Mouse (Mus musculus) limb, embryonic 14.5 days (tissue): ENCODE measurements around the gene Tnfrsf19. TPM values are rescaled to one million over a fixed set of nuclear protein-coding genes. Genes with fewer than 3 reads are reported as not detected.

Experiments
- ATAC-seq: fragments of 200-750 bp; cut with Nextera tagmentation; 2 replicates; pipeline ENCODE4 v1.8.0; 2017; ENCODE audit warnings: low read depth, moderate number of reproducible peaks, moderate TSS enrichment; ENCODE audit not compliant: low FRiP score
- DNase-seq: peaks from one replicate; pipeline ENCODE4 v3.0.0-alpha.2; 2015; ENCODE audit warnings: low spot score
- H3K27ac ChIP-seq: fragments of 300-500 bp; sonication (generic); replicated peaks from 2 replicates; pipeline ENCODE4 v1.5.1; 2014; ENCODE audit warnings: low read depth, mild to moderate bottlenecking, low read length, moderate library complexity, mixed read lengths
- H3K27me3 ChIP-seq: fragments of 300-500 bp; sonication (generic); 2 replicates; pipeline ENCODE4 v1.6.1; 2014; ENCODE audit warnings: low read length, mixed read lengths; ENCODE audit not compliant: control insufficient read depth, insufficient read depth
- H3K36me3 ChIP-seq: fragments of 300-500 bp; sonication (generic); 2 replicates; pipeline ENCODE4 v1.6.1; 2014; ENCODE audit warnings: mild to moderate bottlenecking, low read length, moderate library complexity, mixed read lengths; ENCODE audit not compliant: control insufficient read depth, insufficient read depth
- H3K4me1 ChIP-seq: fragments of 300-500 bp; sonication (generic); 2 replicates; pipeline ENCODE4 v1.6.1; 2014; ENCODE audit warnings: antibody characterized with exemption, low read length, mixed read lengths; ENCODE audit not compliant: control insufficient read depth, insufficient read depth
- H3K4me2 ChIP-seq: fragments of 300-500 bp; sonication (generic); replicated peaks from 2 replicates; pipeline ENCODE4 v1.6.1; 2014; ENCODE audit warnings: low read depth, mild to moderate bottlenecking, low read length, moderate library complexity; ENCODE audit not compliant: severe bottlenecking
- H3K4me3 ChIP-seq: fragments of 300-500 bp; sonication (generic); replicated peaks from 2 replicates; pipeline ENCODE4 v1.5.1; 2014; ENCODE audit warnings: low read length
- H3K9ac ChIP-seq: fragments of 300-500 bp; sonication (generic); 2 replicates; pipeline ENCODE4 v1.6.1; 2014; ENCODE audit warnings: mild to moderate bottlenecking, low read depth, low read length, moderate library complexity; ENCODE audit not compliant: severe bottlenecking
- H3K9me3 ChIP-seq: fragments of 300-500 bp; sonication (generic); 2 replicates; pipeline ENCODE4 v1.6.1; 2016; ENCODE audit warnings: low read length; ENCODE audit not compliant: control insufficient read depth
- POLR2A ChIP-seq: fragments of 200-500 bp; IDR thresholded peaks from 2 replicates; pipeline ENCODE4 v1.8.0; 2012; ENCODE audit warnings: inconsistent platforms, mild to moderate bottlenecking, moderate library complexity, borderline replicate concordance; ENCODE audit not compliant: insufficient read depth, insufficient read length; ENCODE audit errors: extremely low read depth
- WGBS: fragments of 180-500 bp; shearing (Covaris S2); extraction: QIAGEN DNeasy Blood & Tissue Kit; methylation state at CpG from one replicate; pipeline ENCODE4 v1.1.7; 2014; 5-methylcytosine and 5-hydroxymethylcytosine counted together
- polyA plus RNA-seq, 2 experiments: library from polyadenylated mRNA; depleted of rRNA in 1 of 2; stranded (reverse) in 1 of 2; unstranded in 1 of 2; fragments of >200 nt; fragmentation: Nextera tagmentation in 1 of 2; extraction: Ambion mirVana in 1 of 2; gene quantifications; 2 replicates each; pipeline versions ENCODE4 v1.2.1 to v1.2.3; 2012 to 2014

Gene Tnfrsf19
- polyA plus RNA-seq, 2 experiments, result 38.6 to 78.7 TPM

- Histone ChIP-seq H3K36me3 (no peaks in the 10 kb centered on the region), H3K4me1 (peaks cover 20% of the 10 kb centered on the region; the same call in 1 of the 2 replicates), H3K9ac (no peak overlapping the region), H3K27me3 (no peaks in the 10 kb centered on the region), H3K27ac (no peak overlapping the region), H3K4me3 (peak overlapping the region; percentile 31), H3K9me3 (no peaks in the 10 kb centered on the region), H3K4me2 (peak overlapping the region; percentile 74)
- DNase-seq (no peak), ATAC-seq (no peak)
- no peak for TF ChIP-seq POLR2A
- 46% methylated on average over 1 of the region's 1 CpGs for WGBS
Measured at GRCm38 (mm10) chr14:61055864-61056263, 9.6 kb upstream of the Tnfrsf19 start.

GRCm38 (mm10) chr14:61052163-61052562, 5.9 kb upstream of the Tnfrsf19 start:
- 97% methylated on average over 3 of the region's 3 CpGs for WGBS
- H3K27ac ChIP-seq, result no peak overlapping the region
- H3K27me3 ChIP-seq, result no peaks in the 10 kb centered on the region
- H3K9ac ChIP-seq, result no peak overlapping the region
- no peaks in the 10 kb centered on the region for H3K36me3 ChIP-seq
- H3K4me1 ChIP-seq, result peaks cover 21% of the 10 kb centered on the region
- H3K4me3 ChIP-seq, result no peak overlapping the region
- ATAC-seq (no peak), DNase-seq (no peak)
- no peak for TF ChIP-seq POLR2A
- no peaks in the 10 kb centered on the region for H3K9me3 ChIP-seq
- no peak overlapping the region for H3K4me2 ChIP-seq

DNA sequence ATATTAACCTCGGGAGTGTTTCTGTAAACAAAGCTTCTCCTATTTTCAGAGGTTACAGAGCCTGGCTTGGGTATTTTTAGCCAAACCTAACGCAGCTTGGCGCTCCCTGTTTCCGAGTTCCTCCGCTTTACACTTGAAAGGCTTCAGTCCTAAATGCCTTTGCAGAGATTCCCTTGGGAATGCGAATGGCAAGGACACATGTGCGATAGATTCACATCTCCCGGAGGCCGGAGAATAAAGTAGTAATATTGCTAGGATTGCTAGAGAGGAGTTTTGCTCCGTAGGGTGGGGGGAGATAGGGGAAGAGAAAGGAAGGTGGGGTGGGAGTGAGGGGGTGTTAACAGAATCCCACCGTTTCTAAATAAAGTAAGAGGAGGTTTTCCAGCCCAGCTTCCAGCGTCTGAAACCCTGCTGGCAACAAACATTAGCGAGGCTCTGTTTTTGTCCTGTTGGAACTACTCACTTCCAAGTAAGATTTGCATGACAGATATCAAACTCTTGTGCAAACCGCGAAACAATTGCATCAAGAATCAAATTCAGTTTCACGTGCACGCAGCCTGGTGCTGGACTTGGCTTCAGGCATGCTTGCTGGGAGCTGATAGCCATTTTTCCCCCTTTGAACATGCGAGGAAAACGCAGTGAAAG, 722 bp downstream of the Tnfrsf19 start:
- H3K9me3 ChIP-seq, result no peaks in the 10 kb centered on the region
- peak overlapping the region; percentile 67 for H3K9ac ChIP-seq
- TF ChIP-seq POLR2A, result no peak
- no peaks in the 10 kb centered on the region for H3K27me3 ChIP-seq
- peak overlapping the region; percentile 84 for H3K27ac ChIP-seq
- peak; percentile 39 for DNase-seq
- H3K4me1 ChIP-seq, result peaks cover 17% of the 10 kb centered on the region
- 1% methylated on average over 19 of the region's 19 CpGs for WGBS
- peak overlapping the region; percentile 50 for H3K4me3 ChIP-seq
- no peaks in the 10 kb centered on the region for H3K36me3 ChIP-seq
- H3K4me2 ChIP-seq, result peak overlapping the region; percentile 95
- ATAC-seq, result no peak

- Histone ChIP-seq H3K9me3 (no peaks in the 10 kb centered on the region), H3K27me3 (no peaks in the 10 kb centered on the region), H3K36me3 (no peaks in the 10 kb centered on the region), H3K9ac (0 out of 2 replicates have a peak overlapping the region, but pooled peaks have one; percentile 12), H3K27ac (no peak overlapping the region), H3K4me3 (peak overlapping the region; percentile 50), H3K4me1 (peaks cover 17% of the 10 kb centered on the region), H3K4me2 (peak overlapping the region; percentile 95)
- no peak for DNase-seq
- no peak for TF ChIP-seq POLR2A
- no peak for ATAC-seq
- WGBS, result 20% methylated on average over 2 of the region's 2 CpGs
Measured at GRCm38 (mm10) chr14:61044316-61044715, 2.0 kb downstream of the Tnfrsf19 start.

DNA sequence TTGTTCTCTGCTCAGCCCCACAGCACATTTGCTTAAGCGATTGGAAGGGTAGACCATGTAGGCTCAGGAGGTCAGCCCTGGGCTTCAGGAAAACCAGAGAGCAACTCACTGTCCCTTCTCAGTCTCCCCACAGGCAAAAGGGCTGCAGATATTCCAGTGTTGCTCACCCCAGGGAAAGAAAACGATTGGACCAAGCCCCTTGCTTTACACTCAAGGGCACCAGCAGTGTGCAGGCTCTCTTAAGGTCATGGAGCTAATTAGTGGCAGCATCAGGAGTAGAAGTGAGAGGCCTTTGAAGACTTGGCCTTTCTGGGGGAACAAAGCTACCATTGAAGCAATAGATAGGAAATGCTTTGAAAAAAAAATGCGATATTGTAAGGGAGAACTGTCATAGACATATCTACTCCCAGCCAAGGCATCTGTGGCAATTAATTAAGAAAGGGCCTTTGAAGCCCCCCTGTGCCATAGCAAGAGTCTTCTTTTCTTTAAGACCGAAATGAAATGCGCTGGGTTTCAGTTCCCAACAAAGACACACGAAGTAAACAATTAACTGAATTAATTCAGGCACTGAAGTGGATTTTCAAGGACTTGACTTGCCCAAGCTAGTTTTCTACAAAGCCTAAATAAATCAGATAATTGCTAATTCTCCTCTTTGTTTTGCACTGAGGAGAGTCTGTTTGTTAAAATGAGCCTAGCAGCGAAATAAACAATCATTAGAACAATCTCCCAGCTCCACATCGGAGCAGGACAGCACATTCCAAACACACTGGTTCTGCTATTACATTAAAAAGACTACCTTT, 2.6 kb downstream of the Tnfrsf19 start:
- H3K4me1 ChIP-seq, result peaks cover 17% of the 10 kb centered on the region
- ATAC-seq (no peak), DNase-seq (no peak)
- H3K9ac ChIP-seq, result 0 out of 2 replicates have a peak overlapping the region, but pooled peaks have one; percentile 18
- TF ChIP-seq POLR2A, result no peak
- H3K36me3 ChIP-seq, result no peaks in the 10 kb centered on the region
- H3K27me3 ChIP-seq, result no peaks in the 10 kb centered on the region
- peak overlapping the region; percentile 50 for H3K4me3 ChIP-seq
- peak overlapping the region; percentile 95 for H3K4me2 ChIP-seq
- H3K9me3 ChIP-seq, result no peaks in the 10 kb centered on the region
- 11% methylated on average over 8 of the region's 8 CpGs for WGBS
- no peak overlapping the region for H3K27ac ChIP-seq
